Mouse (Mus musculus): ENCODE results near the gene Ctnnbip1. TPM values are rescaled to one million over a fixed set of nuclear protein-coding genes. Genes with fewer than 3 reads are reported as not detected.

Ctnnbip1 gene
- polyA plus RNA-seq, 1 experiment from 2014 or later, result 47.5 TPM

DNA sequence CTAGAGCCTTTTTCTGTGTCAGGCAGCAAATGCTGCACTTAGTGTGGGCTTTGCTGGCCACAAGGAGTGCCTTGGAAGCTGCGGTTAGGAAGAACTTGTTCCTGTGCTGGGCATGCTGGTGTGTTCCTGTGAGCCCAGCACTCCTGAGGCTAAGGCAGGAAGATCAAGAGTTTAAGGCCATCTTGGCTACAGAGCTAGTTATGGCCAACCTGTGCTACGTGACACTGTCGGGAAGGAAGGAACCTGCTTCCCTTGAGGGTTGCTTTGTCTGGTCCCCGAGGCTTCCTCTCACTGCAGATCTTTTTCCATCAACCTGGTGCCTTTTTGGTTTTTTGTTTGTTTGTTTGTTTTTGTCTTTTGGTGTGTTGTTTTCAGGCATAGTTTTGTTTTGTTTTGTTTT lies 7.1 kb downstream of the Ctnnbip1 start:
- Histone ChIP-seq H3K27ac (no peak overlapping the region), H3K9ac (no peak overlapping the region), H3K4me1 (peaks cover 29% of the 10 kb centered on the region), H3K4me2 (no peak overlapping the region), H3K36me3 (no peaks in the 10 kb centered on the region), H3K4me3 (replicated peaks) (no peak overlapping the region), H3K9me3 (no peaks in the 10 kb centered on the region), H3K27me3 (replicated peaks) (no peaks in the 10 kb centered on the region)
- ATAC-seq (ENCODE audit: insufficient read depth, low FRiP score, low read depth), result no peak
- 77% methylated on average over 4 of the region's 4 CpGs for WGBS

GRCm38 (mm10) chr4:149525811-149526210 lies 7.8 kb downstream of the Ctnnbip1 start:
- Histone ChIP-seq H3K4me3 (replicated peaks) (no peak overlapping the region), H3K36me3 (no peaks in the 10 kb centered on the region), H3K4me2 (no peak overlapping the region), H3K4me1 (peaks cover 29% of the 10 kb centered on the region), H3K27ac (peak overlapping the region; percentile 26; the same call in 1 of the 2 replicates), H3K27me3 (replicated peaks) (no peaks in the 10 kb centered on the region), H3K9me3 (no peaks in the 10 kb centered on the region), H3K9ac (no peak overlapping the region)
- 69% methylated on average over 6 of the region's 6 CpGs for WGBS
- no peak for ATAC-seq (ENCODE audit: insufficient read depth, low FRiP score, low read depth)

- Histone ChIP-seq H3K4me2 (no peak overlapping the region), H3K9me3 (no peaks in the 10 kb centered on the region), H3K27ac (peak overlapping the region; percentile 26; the same call in 1 of the 2 replicates), H3K4me3 (replicated peaks) (no peak overlapping the region), H3K36me3 (no peaks in the 10 kb centered on the region), H3K4me1 (peaks cover 29% of the 10 kb centered on the region), H3K27me3 (replicated peaks) (no peaks in the 10 kb centered on the region), H3K9ac (no peak overlapping the region)
- WGBS, result 38% methylated on average over 7 of the region's 7 CpGs
- peak; percentile 28; the same call in 1 of the 2 replicates for ATAC-seq (ENCODE audit: insufficient read depth, low FRiP score, low read depth)
These were observed 8.3 kb downstream of the Ctnnbip1 start for GRCm38 (mm10) chr4:149526330-149526729.

DNA sequence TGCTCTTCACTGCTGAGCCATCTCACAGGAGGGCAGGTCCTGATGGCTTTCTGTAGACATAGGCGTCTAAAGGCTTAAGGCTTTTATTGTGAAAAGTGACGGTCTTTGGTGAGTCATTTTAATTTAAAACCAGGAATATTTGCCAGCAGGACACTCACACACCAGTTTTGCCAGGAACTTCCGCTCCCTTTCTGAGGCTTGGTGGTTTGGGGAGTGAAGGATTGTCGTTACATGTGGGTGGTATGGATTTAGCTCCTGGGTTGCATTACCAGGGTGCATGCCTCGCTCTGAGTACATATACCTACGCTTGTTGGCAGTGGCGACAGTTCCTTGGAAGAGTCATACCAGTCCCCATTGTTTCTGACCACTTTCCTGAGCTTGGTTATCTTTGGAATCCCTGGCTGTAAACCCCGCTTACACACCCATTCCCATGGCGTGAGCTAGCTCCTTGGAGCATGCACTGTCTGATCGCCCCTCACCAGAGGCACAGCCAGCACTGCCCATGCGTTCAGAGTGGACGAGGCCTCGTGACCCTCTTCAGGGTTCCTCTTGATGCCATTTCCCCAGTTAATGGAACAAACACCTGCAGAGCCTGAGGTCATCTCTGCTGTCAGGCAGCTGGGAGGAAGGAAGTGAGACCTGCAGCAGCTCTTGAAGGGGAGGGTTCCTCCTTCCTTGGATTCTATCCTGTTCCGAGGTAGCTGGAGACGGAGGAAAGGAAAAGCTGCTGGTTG lies 9.8 kb downstream of the Ctnnbip1 start:
- Histone ChIP-seq H3K27me3 (replicated peaks) (no peaks in the 10 kb centered on the region), H3K36me3 (no peaks in the 10 kb centered on the region), H3K9me3 (no peaks in the 10 kb centered on the region), H3K27ac (0 out of 2 replicates have a peak overlapping the region, but pooled peaks have one; percentile 31), H3K4me2 (no peak overlapping the region), H3K9ac (no peak overlapping the region), H3K4me3 (replicated peaks) (no peak overlapping the region), H3K4me1 (peaks cover 29% of the 10 kb centered on the region)
- 68% methylated on average over 15 of the region's 15 CpGs for WGBS
- ATAC-seq (ENCODE audit: insufficient read depth, low FRiP score, low read depth), result no peak

DNA sequence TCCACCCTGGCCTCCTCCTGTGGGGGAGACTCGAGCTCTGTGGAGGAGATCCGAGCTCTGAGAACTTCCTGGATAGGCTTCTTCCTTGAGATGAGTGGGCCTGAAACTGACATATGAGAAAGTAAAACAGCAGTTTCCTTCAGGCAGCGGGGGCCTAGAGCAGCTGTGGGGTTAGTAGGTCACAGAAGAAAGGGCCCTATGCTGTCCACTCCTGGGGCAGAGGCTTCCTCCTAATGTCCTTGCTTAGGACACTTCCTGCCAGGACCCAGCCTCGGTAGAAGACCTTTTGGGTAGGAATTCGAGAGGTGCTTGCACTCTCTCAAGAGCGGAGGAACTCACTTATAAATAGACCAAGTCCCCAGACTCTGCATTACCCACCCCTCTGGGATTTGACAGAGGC lies 11.7 kb downstream of the Ctnnbip1 start:
- H3K9ac ChIP-seq, result no peak overlapping the region

DNA sequence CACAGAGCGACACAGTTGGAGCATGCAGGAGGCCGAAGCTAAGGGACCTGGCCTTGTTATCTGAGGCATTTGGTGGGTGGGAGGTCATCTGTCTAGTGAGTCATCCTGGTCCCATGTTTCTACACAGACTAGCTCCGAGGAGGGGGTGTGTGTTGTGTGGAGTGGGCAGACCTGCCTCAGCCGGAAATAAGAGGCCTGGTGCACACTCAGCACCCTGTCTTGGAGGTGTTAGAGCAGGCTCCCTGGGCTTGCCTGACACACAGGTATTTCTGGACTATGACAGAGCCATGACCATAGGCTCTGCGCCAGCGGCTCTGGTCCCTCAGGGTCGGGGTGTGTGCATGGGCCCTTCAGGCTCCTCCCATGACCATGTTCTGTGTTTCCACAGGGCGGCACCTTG lies 21.4 kb downstream of the Ctnnbip1 start:
- H3K4me1 ChIP-seq, result peaks cover 5% of the 10 kb centered on the region; the same call in 1 of the 2 replicates
- no peak overlapping the region for H3K4me3 ChIP-seq (replicated peaks)
- ATAC-seq (ENCODE audit: insufficient read depth, low FRiP score, low read depth), result peak; percentile 73
- H3K9ac ChIP-seq, result no peak overlapping the region
- peak overlapping the region; percentile 26; the same call in 1 of the 2 replicates for H3K27ac ChIP-seq
- no peak overlapping the region for H3K4me2 ChIP-seq
- H3K9me3 ChIP-seq, result no peaks in the 10 kb centered on the region
- no peaks in the 10 kb centered on the region for H3K27me3 ChIP-seq (replicated peaks)
- 60% methylated on average over 8 of the region's 8 CpGs for WGBS
- H3K36me3 ChIP-seq, result no peaks in the 10 kb centered on the region; the same call in 1 of the 2 replicates

More for the DNA sequence above, 11.7 kb downstream of the Ctnnbip1 start:
- Histone ChIP-seq H3K27ac (peak overlapping the region; percentile 16; the same call in 1 of the 2 replicates), H3K27me3 (replicated peaks) (no peaks in the 10 kb centered on the region), H3K9me3 (no peaks in the 10 kb centered on the region), H3K4me1 (peaks cover 29% of the 10 kb centered on the region), H3K36me3 (no peaks in the 10 kb centered on the region), H3K4me3 (replicated peaks) (no peak overlapping the region), H3K4me2 (no peak overlapping the region)
- ATAC-seq (ENCODE audit: insufficient read depth, low FRiP score, low read depth), result no peak
- WGBS, result 58% methylated on average over 6 of the region's 6 CpGs

DNA sequence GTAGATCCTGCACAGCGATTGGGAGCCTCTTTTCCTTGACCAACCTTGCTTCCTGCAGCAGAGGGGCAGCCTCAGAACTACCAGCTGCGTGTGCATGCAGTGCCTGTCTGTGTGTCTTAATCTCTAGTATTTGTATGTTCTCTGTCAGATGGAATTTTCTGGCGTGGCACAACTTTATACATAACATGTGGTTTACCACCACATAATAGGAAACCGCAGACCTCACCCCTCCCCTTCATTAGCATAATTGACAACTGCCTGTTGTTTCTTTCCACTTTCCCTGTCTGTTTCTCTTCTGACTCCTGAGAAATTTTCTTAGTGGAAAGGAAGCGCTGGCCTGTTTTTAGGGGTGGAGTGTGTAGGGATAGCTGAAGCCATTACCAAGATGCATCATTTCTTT lies 23.9 kb downstream of the Ctnnbip1 start:
- Histone ChIP-seq H3K36me3 (peaks cover 7% of the 10 kb centered on the region; the same call in 1 of the 2 replicates), H3K4me2 (no peak overlapping the region), H3K4me1 (peaks cover 11% of the 10 kb centered on the region; the same call in 1 of the 2 replicates), H3K27ac (no peak overlapping the region), H3K9me3 (no peaks in the 10 kb centered on the region), H3K9ac (no peak overlapping the region), H3K27me3 (replicated peaks) (no peaks in the 10 kb centered on the region), H3K4me3 (replicated peaks) (no peak overlapping the region)
- ATAC-seq (ENCODE audit: insufficient read depth, low FRiP score, low read depth), result no peak
- WGBS, result 63% methylated on average over 5 of the region's 5 CpGs

DNA sequence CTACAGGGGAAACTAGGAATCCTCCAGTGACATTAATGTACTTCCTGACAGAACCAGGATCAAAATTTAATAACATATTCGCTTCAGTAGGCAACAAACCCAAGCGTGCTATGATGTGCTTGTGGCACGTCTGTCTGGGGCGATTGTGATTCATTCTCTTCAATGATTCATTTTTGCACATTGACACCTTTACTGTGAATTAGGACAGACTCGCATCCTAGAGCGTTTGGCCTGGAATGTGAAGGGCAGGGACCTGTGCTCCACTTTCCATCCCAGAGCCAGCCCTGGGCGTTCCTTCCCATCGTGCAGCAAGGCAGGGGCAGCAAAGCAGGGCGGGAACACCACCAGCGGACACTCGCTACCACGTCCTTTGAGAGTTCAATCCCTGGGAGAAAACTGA lies 24.4 kb downstream of the Ctnnbip1 start:
- 84% methylated on average over 12 of the region's 12 CpGs for WGBS

GRCm38 (mm10) chr4:149542927-149543553 lies 25.0 kb downstream of the Ctnnbip1 start:
- H3K4me2 ChIP-seq, result no peak overlapping the region
- H3K9ac ChIP-seq, result no peak overlapping the region
- H3K9me3 ChIP-seq, result no peaks in the 10 kb centered on the region
- peaks cover 7% of the 10 kb centered on the region; the same call in 1 of the 2 replicates for H3K36me3 ChIP-seq
- 55% methylated on average over 10 of the region's 10 CpGs for WGBS
- no peaks in the 10 kb centered on the region for H3K27me3 ChIP-seq (replicated peaks)
- no peak overlapping the region for H3K4me3 ChIP-seq (replicated peaks)
- no peak for ATAC-seq (ENCODE audit: insufficient read depth, low FRiP score, low read depth)
- peaks cover 11% of the 10 kb centered on the region; the same call in 1 of the 2 replicates for H3K4me1 ChIP-seq
- H3K27ac ChIP-seq, result no peak overlapping the region

More for the DNA sequence above, 24.4 kb downstream of the Ctnnbip1 start:
- Histone ChIP-seq H3K4me1 (peaks cover 11% of the 10 kb centered on the region; the same call in 1 of the 2 replicates), H3K9ac (no peak overlapping the region), H3K27ac (no peak overlapping the region), H3K36me3 (peaks cover 7% of the 10 kb centered on the region; the same call in 1 of the 2 replicates), H3K4me3 (replicated peaks) (no peak overlapping the region), H3K9me3 (no peaks in the 10 kb centered on the region), H3K4me2 (no peak overlapping the region), H3K27me3 (replicated peaks) (no peaks in the 10 kb centered on the region)
- no peak for ATAC-seq (ENCODE audit: insufficient read depth, low FRiP score, low read depth)

GRCm38 (mm10) chr4:149544892-149545291 lies 26.9 kb downstream of the Ctnnbip1 start:
- Histone ChIP-seq H3K9me3 (no peaks in the 10 kb centered on the region), H3K27me3 (replicated peaks) (no peaks in the 10 kb centered on the region), H3K4me1 (peaks cover 6% of the 10 kb centered on the region; the same call in 1 of the 2 replicates), H3K36me3 (peaks cover 7% of the 10 kb centered on the region; the same call in 1 of the 2 replicates), H3K4me2 (no peak overlapping the region), H3K4me3 (replicated peaks) (no peak overlapping the region), H3K27ac (no peak overlapping the region), H3K9ac (no peak overlapping the region)
- no peak for ATAC-seq (ENCODE audit: insufficient read depth, low FRiP score, low read depth)
- WGBS, result 75% methylated on average over 8 of the region's 8 CpGs

GRCm38 (mm10) chr4:149546797-149547444 lies 28.9 kb downstream of the Ctnnbip1 start:
- ATAC-seq (ENCODE audit: insufficient read depth, low FRiP score, low read depth), result no peak
- Histone ChIP-seq H3K4me1 (peaks cover 6% of the 10 kb centered on the region; the same call in 1 of the 2 replicates), H3K9ac (no peak overlapping the region), H3K27me3 (replicated peaks) (no peaks in the 10 kb centered on the region), H3K9me3 (no peaks in the 10 kb centered on the region), H3K27ac (peak overlapping the region; percentile 59; the same call in 1 of the 2 replicates), H3K36me3 (peaks cover 7% of the 10 kb centered on the region; the same call in 1 of the 2 replicates), H3K4me3 (replicated peaks) (no peak overlapping the region), H3K4me2 (no peak overlapping the region)
- 68% methylated on average over 9 of the region's 9 CpGs for WGBS
